Mouse (Mus musculus) right cerebral cortex, postnatal 10 days (tissue): ENCODE measurements at regions not wholly inside any gene's neighbourhood (a gene's known extent, or its start where the extent isn't known, plus 50 kb on each side); places are given as distances from the start of the nearest gene placed in this dataset.
A peak's percentile ranks its signal among the peaks of the same experiment; 100 is the strongest.

ENCODE experiments used
- DNase-seq, 2 experiments: peaks; one replicate each; pipeline ENCODE4 v3.0.0; 2021; ENCODE audit warnings: low spot score in 2 of 2

DNA sequence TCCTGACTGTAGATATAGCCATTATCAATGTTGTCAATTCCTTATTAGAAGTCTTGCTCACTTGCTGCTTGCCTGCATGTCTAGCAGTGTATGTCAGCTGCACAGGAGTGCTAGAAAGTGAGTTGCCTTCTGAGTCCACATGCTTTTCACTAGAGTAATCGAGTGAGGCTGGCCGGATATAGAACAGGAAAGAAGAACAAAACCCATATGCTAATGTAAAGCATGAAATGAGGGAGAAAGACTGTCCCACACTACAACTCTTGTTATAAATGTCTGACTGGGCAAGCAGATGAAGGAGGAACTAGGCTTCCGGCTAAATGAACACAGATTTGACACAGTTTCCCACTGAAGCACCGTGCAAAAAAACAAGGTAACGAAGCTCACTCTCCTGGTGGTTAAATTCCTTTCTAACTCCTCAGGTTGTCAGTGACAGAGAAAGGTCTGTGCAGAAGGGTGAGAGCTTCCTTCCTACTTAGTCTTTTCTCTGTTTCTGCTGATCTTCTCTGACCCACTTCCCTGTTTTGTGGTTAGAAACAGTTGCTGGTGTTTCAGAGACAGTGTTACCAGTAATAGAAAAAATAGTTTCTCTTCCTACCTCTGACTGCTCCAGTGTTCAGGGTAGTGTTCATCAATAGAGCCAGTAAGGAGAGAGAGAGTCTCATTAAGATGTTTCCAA, 399.0 kb downstream of the Atp23 start:
- peak in 1 of 2 experiments; percentile 28 for DNase-seq

GRCm38 (mm10) chr10:126498726-126499125, 402.4 kb downstream of the Atp23 start:
- no peak for DNase-seq

GRCm38 (mm10) chr10:126493734-126494133, 407.4 kb downstream of the Atp23 start:
- DNase-seq = no peak

- no peak for DNase-seq
These were observed 408.9 kb downstream of the Atp23 start for GRCm38 (mm10) chr10:126492211-126492610.

DNA sequence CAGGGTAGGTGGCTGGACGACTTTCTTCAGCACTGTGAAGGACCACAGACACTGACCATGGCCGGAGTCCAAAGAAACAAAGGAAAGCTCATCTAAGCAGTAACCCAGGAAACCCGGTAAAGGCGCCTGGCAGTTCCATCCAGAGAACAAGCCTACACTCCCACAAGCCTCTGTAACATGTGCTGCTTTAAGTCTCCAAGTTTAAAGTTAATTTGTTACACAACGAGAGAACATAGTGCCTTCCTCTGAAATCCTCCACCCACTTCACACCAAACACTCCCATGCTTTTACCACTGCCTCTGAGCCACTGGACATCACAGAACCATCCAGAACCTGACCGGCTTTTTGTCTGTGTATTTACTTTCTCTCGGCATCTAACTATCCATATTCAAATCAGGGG, 416.0 kb downstream of the Atp23 start:
- no peak for DNase-seq

DNA sequence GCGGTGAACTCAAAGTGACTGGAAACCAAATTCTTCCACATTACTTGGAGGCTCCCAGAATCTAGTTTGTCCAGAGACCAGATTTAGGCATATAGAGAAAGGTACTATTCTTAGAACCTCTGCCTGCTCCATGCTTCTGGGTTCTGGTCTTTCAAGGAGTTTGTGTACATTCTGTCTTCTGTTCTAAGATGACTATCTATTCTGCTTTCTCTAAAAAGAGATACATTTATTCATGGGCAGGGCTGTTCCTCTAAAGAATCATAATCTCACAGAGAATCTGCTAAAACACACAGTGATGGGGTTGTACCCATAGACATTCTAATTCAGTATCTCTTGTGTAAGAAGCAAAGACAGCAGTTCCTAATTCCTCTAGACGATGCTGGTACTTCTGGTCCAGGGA, 417.7 kb downstream of the Atp23 start:
- no peak for DNase-seq

- DNase-seq = no peak
These were observed 420.8 kb downstream of the Atp23 start for GRCm38 (mm10) chr10:126480382-126480781.

GRCm38 (mm10) chr10:126479743-126480142, 421.4 kb downstream of the Atp23 start:
- DNase-seq = no peak

- no peak for DNase-seq
These were observed 428.0 kb downstream of the Atp23 start for GRCm38 (mm10) chr10:126473050-126473719.

- DNase-seq = no peak
These were observed 430.2 kb downstream of the Atp23 start for GRCm38 (mm10) chr10:126470838-126471491.

- no peak for DNase-seq
These were observed 438.4 kb downstream of the Atp23 start for GRCm38 (mm10) chr10:126462770-126463169.

DNA sequence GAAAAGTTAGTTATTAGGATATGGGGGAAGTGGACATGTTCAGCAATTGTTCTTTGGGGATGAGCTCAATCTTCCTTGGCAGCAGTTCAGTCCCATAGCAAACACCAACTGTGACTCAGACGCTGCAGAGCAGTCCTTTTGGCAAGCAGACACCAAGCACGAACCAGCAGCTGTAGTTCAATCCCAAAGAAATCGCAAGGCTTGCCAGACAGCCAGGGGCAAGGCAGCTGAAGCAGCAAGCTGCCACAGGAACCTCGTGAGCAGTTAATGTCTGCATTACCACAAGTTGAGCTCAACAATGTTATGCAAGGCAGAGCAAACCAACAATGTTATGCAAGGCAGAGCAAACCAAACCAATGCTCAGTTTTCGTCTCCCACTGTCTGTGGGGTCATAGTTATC, 442.6 kb downstream of the Atp23 start:
- DNase-seq = peak; percentile 28 to 35

GRCm38 (mm10) chr10:126452757-126453528, 448.2 kb downstream of the Atp23 start:
- DNase-seq = no peak

DNA sequence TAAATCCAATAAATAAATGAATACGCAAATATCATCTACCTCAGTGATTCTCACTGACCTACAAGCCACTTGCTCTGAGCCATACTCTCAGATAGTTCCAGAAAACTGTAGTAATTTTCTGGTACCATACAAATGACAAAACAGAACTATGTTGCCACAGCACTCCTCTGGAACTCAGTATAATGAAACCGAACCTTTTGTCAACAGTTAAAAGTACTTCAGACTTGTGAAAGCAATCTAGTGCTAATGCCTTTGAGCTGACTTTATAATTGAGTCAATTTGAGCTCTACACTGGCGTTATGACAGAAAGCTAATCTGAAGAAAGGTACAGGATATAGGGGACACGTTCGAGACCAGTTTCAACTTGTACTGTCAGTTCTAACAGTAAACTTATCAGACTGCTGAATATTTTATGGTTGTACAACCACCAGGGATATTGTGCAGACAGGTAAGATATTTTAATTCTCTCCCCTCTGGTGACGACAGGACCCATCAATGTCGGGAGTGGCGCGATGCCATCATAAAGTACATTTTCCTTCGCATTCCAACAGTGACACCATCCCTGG, 449.0 kb downstream of the Atp23 start:
- no peak for DNase-seq

GRCm38 (mm10) chr10:126431222-126431621, 465.3 kb downstream of the Lrig3 start:
- peak; percentile 25 to 32 for DNase-seq

DNA sequence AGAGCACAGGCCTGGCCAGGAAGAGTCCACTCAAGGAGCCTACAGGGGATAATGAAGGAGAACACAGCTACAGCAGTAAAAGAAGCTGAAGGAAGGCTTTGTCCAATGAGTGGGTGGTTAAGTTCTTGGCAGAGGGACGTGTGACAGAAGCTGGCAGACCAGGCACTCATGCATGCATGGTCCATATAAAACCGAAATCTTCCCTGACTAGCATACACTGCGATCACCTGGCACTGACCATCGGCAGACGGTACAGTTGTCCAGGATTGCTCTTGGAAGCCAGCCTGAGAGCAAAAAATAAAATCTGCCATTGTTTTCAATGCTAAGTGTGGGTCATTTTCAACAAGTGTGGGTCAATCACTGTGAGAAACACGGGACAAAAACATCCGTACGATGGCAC, 464.4 kb downstream of the Lrig3 start:
- no peak for DNase-seq

DNA sequence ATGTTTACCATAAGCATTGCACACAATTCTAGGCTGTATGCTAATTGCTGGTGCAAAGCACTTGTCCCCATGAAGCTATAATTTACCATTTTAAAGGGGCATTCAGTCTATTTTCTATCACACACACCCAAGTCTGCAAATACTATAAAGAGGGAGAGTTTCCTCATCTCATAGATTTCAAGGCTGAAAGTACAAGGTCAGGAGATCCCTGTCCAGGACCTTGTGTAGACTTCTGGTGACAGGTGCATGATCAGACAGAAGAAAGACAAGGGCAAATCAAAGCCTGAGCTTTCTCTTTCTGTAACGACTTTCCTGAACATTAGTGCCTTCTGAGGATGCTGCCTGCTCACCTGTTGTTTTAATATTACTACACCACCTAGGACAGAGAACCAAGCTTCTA, 463.5 kb downstream of the Lrig3 start:
- DNase-seq = no peak

DNA sequence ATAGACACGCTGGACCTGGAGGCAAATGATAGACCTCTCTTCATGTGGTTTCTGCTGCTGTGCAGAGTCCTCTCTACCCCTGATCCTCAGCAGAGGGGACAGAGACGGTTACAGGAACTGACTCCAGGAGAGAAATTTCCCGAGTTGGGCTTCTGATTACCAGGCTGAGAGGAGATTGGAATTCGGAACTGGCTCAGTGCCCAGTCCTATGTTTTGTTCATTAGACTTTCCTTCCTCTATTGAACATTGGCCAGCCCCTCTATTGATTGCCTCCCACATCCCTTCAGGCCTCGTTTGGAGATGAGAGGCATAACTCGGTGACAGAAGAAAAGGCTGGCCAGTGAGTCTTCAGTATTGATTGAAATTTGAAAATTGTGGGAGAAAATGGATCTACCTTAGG, 456.1 kb downstream of the Lrig3 start:
- peak in 1 of 2 experiments; percentile 21 for DNase-seq

GRCm38 (mm10) chr10:126413786-126414185, 447.8 kb downstream of the Lrig3 start:
- no peak for DNase-seq

DNA sequence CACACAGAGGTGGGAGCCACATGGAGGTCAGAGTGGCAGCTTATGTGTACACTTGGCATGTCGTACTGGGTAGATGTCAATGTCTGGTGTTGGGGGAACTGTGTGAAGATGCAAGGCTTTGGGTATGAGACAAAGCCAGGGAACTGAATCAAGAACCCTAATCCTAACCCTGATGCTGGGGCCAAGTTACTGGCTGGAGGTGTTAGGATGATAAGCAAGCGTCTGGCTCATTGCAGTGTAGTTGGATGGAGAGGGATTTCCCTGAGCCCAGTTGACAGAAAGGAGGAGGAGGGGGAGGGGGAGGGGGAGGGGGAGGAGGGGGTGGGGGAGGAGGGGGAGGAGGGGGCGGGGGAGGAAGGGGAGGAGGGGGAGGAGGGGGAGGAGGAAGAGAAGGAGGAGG, 426.3 kb downstream of the Lrig3 start:
- no peak for DNase-seq

DNA sequence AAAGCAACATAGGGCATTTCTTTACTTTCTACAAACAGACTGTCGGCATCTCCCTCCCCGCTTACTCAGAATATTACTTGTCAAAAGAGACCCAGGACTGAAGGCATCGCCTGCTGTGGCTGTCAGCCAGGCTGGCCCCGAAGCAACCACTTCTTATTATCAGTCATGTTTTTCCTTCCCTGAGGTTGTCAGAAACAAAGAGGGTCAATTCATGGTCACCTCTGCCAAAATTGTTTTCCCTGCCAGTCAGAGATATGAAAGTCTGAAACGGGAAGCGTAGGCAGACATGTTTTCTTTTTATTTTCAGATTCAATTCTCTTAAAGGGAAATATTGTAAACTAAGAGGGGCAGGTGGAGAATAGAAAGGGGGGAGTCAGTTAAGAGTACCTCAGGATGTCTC, 425.8 kb downstream of the Lrig3 start:
- DNase-seq = no peak

GRCm38 (mm10) chr10:126386430-126386829, 420.5 kb downstream of the Lrig3 start:
- no peak for DNase-seq
